Mouse (Mus musculus): Measurements from ENCODE around the gene Arhgef3.
A peak's percentile ranks its signal among the peaks of the same experiment; 100 is the strongest.

Arhgef3 gene

DNA sequence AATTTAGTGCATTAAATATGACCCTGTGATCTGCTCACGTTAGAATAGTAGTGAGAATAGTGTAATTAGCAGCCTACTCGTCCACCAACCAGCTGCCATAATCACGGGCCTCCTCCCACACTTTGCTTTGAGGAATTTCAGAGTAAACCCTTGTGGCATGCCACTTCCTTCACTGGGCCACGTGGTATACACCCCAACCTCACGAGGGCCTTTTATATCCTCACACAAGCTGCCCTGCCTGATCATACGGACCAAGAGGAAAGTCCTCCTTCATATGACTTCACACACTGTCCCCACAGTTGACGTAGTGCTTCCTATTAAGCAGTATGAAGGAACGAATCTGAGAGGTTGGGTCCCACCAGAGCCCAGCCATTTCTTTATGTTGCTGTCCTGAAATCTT lies 202.4 kb downstream of the Arhgef3 start:
- DNase-seq (ENCODE audit: low spot score): no peak

DNA sequence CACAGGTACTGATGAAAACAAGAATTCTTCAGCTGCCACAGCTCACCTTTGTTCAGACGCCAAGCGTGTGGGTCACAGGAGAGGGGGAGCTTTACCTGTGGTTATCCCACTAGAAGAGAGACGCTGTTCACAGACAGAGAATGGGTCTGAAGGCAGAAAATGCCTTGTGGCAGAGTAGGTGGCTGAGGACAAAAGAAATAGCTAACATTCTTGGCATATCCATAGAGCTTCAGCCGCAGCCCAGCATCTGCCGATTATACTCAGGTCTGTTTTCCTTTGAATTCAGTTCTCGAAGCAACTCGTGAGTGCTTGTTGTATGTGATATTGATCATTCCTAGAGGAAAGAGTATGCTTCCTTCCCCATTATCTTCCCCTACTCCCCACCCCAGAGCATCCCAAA lies 204.7 kb downstream of the Arhgef3 start:
- DNase-seq (ENCODE audit: low spot score): no peak

GRCm38 (mm10) chr14:27322041-27322440 lies 207.3 kb downstream of the Arhgef3 start:
- no peak for DNase-seq (ENCODE audit: low spot score)

DNA sequence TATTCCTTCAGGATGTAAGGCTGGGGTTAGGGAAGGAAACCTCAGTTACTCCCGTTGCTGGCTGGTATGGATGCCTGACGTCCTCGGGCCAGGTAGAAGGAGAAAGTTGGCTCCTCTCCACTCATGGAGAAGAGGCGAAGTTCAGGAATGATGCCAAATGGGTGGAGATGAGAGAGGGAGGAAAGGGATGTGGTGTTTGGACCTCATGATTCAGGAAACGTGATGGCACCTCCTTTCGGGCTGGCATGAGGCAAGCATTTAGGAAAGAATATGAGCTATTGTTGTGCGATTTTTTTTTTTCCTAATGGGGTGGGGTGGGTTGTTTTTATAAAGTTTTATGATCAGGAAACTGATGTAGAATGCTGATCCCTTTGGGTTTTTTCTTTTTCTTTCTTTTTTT lies 210.0 kb downstream of the Arhgef3 start:
- DNase-seq (ENCODE audit: low spot score): no peak

DNA sequence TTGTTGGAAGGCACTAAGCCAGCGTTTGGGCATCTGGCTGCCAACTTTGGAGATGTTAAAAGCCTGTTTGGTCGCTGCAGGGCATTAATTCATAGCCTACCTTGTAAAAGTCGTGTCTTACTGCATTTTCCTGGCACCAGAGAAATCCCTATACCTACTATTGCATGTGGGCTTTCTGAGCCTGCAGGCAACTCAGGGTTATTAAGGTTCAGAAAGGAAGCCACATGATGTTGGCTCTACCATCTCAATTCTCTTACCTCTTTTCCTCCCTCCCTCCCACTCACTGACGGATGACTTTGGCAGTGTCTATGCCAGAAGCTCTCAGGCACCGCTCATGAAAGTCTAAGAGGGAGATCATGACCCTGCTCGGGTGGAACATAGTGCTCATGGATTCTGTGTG lies 210.8 kb downstream of the Arhgef3 start:
- DNase-seq (ENCODE audit: low spot score): no peak

- no peak for DNase-seq (ENCODE audit: low spot score)
Measured at GRCm38 (mm10) chr14:27327862-27328261, 213.2 kb downstream of the Arhgef3 start.

DNA sequence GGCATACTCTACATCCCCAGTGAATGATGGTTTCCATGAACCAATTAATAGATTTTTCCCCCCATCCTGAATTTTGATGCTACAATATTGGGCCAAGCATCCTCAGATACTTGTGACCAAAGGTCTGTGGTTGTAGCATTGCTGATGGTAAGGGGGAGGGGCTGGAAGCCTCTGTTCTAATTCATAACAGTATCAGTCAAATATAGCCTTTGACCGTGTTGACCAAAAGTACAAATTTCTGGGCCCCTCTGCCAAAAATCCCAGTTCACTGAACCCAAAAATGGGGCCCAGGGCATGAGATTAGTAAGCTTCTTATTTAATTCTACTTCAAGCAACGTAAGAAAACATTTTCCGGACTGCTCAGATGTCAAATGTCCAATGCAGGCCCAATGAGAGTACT lies 214.3 kb downstream of the Arhgef3 start:
- no peak for DNase-seq (ENCODE audit: low spot score)

GRCm38 (mm10) chr14:27331490-27332035 lies 216.9 kb downstream of the Arhgef3 start:
- no peak for DNase-seq (ENCODE audit: low spot score)

DNA sequence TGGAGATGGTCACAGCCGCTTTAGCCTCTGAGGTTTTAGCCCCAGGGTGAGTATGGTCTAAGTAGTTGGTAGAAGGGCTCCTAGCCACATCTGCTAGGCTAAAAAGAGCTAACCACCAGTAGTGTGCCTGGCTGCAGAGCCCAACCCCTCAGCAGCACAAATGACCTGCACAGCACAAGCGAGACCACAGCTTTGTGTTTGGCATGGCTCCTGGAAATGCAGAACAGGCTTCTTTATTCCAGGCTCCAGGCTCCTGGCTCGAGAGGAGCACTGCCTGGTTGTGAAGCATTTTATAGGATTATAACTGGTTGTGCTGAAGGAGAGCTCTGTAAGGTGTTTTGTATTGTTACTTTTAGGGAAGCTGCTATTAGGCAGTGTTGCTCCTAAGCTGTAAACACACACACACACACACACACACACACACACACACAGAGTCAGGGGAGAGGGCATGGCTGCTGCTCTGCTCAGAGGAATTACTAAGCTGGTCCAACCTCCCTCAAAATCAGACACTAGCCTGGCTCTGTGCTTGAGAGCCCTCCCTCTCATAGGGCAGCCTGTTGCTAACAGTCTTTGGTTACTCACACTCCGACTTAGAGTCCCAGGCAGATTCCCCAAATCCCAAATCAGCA lies 217.8 kb downstream of the Arhgef3 start:
- DNase-seq (ENCODE audit: low spot score): no peak

DNA sequence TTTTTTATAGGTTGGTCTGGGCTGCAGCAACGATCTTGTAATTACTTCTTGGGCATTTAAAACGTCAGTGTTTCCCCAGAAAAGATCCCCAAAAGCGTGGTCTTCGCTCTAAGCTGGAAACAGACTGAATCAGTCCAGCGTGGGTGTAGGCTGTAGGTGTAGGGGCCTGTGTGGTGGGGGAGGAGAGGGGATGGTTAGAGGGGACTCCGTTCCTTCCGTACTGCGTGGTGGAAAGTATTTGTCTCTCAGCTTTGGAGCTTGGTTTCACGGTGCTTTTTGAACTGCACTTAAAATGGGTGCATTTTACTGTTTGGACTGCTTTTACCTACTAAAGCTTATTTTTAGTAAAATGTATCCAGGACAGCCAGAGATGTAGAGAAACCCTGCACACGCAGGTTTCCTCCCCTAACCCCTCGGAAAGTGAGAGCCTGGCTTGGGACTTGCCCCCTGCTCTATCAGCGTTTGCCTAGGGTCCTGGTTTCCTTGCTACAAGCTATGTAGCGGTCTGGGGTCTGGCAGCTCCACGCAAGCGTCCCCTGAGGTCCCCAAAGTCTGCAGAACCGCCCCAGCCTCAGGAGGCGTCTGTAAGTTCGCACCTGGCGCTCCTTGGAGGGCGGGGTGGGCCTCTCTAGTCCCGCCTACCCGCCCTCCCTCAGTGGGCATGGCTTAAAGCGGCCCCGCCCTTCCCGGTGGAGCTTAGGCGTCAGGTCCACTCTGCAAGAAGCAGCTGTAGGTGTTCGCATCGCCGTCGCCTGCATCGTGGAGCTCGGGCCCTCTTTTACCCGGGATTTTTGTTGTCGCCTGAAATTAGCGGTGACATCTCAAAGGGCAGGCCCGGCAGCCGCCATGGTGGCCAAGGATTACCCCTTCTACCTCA lies 220.9 kb downstream of the Arhgef3 start:
- peak; percentile 86 for DNase-seq (ENCODE audit: low spot score)

- no peak for DNase-seq (ENCODE audit: low spot score)
Measured at GRCm38 (mm10) chr14:27336208-27337114, 221.8 kb downstream of the Arhgef3 start.

GRCm38 (mm10) chr14:27337156-27337555 lies 222.5 kb downstream of the Arhgef3 start:
- DNase-seq (ENCODE audit: low spot score): no peak

DNA sequence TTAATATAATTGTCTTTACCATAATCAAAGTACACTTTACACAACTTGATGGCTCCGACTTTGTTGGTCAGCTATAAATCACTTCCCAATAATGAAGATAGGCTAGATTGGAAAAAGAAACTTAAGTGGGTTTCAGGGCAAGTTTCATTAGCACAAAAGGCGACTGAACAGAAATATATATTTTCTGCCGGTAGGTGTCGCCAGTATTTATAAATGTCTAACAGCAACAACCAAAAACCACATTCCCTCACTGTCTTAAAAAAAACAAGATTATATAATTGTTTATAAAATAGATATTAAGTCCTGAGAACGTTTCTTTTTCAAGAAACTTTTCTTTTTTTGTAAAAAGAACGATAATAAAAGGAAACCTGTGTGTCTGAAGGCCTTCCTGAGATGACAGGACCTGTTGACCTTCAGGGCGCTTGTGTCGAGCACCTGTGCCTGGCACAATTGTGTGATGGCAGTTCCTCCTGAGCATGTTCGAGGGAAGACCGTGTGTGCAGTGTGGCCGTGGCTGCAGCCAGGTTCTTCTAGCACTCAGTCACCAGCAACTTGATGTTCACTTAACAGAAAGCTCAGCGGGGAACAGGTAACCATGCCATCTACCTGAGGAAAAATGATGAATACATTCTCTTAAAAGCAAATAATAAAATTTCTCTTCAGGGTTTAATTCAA lies 223.5 kb downstream of the Arhgef3 start:
- peak; percentile 82 for DNase-seq (ENCODE audit: low spot score)

DNA sequence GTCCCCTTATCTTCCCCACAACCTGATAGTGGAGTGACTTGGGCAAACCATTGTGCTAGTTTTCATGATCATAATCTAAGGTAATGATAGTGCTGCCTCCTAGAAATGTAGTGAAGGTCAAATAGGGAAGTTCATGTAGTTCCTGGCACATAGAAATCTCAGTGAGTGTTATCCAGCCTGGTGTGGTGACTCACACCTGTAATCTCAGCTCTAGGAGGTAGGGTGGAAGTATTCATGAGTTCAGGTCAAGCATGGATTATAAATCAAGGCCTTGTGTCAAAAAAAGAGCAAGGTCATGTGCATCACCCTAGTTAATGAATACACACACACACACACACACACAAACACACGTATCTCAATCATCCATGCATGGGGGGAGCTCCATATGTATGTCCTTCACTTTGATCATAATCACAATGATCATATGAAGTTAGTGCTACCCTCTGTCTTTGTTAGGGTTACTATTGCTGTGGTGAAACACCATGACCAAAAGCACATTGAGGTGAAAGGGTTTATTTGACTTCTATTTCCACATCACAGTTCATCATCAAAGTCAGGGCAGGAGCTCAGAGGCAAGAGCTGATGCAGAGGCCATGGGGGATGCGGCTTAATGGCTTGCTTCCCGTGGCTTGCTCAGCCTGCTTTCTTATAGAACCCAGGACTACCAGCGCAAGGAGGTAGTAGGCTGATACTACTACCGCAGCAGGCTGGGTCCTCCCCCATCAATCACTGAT lies 226.2 kb downstream of the Arhgef3 start:
- DNase-seq (ENCODE audit: low spot score): no peak

- DNase-seq (ENCODE audit: low spot score): no peak
Measured at GRCm38 (mm10) chr14:27341486-27341885, 226.8 kb downstream of the Arhgef3 start.

DNA sequence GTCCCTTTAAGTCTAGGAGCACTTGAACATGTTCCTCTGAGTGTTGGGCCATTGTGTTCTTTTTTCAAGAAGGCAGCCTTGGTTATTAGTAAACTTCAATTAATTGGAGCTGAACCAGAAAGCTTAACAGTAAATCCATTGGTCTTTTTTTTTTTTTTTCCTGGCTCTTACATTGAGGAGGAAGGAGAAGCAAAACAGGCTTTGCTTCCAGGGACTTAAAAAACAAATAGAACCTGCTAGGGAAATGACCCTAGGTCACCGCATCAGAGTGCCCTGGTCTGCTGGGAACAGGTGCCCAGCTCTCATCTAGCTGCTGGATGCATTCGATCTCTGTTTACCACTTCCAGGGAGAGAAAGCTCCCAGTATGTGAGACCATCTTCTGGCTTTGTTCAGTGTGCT lies 227.8 kb downstream of the Arhgef3 start:
- no peak for DNase-seq (ENCODE audit: low spot score)

GRCm38 (mm10) chr14:27344250-27344990 lies 229.7 kb downstream of the Arhgef3 start:
- no peak for DNase-seq (ENCODE audit: low spot score)

- DNase-seq (ENCODE audit: low spot score): no peak
Measured at GRCm38 (mm10) chr14:27345051-27345885, 230.6 kb downstream of the Arhgef3 start.

GRCm38 (mm10) chr14:27347224-27347623 lies 232.5 kb downstream of the Arhgef3 start:
- DNase-seq (ENCODE audit: low spot score): no peak

All from layer of hippocampus, adult 11-12 months (tissue).